Mouse (Mus musculus) lung, postnatal 0 days (tissue): ENCODE data around the gene Tmem191c. TPM values are rescaled to one million over a fixed set of nuclear protein-coding genes. Genes with fewer than 3 reads are reported as not detected.

ENCODE experiments used
- ATAC-seq: fragments of 200-750 bp; cut with Nextera tagmentation; 2 replicates; pipeline ENCODE4 v1.8.0; 2017; ENCODE audit warnings: moderate library complexity
- DNase-seq: peaks from one replicate; pipeline ENCODE4 v3.0.0-alpha.2; 2016; ENCODE audit warnings: low spot score
- H3K27ac ChIP-seq: fragments of 300-500 bp; sonication (generic); 2 replicates; pipeline ENCODE4 v1.5.1; 2014; ENCODE audit warnings: antibody characterized with exemption, mild to moderate bottlenecking, low read length, mixed read lengths
- H3K27me3 ChIP-seq: fragments of 300-500 bp; sonication (generic); replicated peaks from 2 replicates; pipeline ENCODE4 v1.6.1; 2014; ENCODE audit warnings: low read length, mixed read lengths; ENCODE audit not compliant: insufficient read depth
- H3K36me3 ChIP-seq: fragments of 300-500 bp; sonication (generic); 2 replicates; pipeline ENCODE4 v1.6.1; 2014; ENCODE audit warnings: low read length, mixed read lengths; ENCODE audit not compliant: insufficient read depth
- H3K4me1 ChIP-seq: fragments of 300-500 bp; sonication (generic); 2 replicates; pipeline ENCODE4 v1.6.1; 2014; ENCODE audit warnings: antibody characterized with exemption, low read depth, low read length, mixed read lengths; ENCODE audit not compliant: insufficient read depth
- H3K4me2 ChIP-seq: fragments of 300-500 bp; sonication (generic); replicated peaks from 2 replicates; pipeline ENCODE4 v1.6.1; 2014; ENCODE audit warnings: low read depth, mild to moderate bottlenecking, low read length, moderate library complexity, mixed read lengths
- H3K4me3 ChIP-seq: fragments of 300-500 bp; sonication (generic); 2 replicates; pipeline ENCODE4 v1.5.1; 2014; ENCODE audit warnings: low read depth, low read length
- H3K9ac ChIP-seq: fragments of 300-500 bp; sonication (generic); replicated peaks from 2 replicates; pipeline ENCODE4 v1.6.1; 2014; ENCODE audit warnings: low read depth, mild to moderate bottlenecking
- H3K9me3 ChIP-seq: fragments of 300-500 bp; sonication (generic); 2 replicates; pipeline ENCODE4 v1.6.1; 2016; ENCODE audit warnings: low read length, mixed read lengths
- CTCF ChIP-seq: IDR thresholded peaks from 2 replicates; pipeline ENCODE4 v1.5.1; 2016; ENCODE audit warnings: antibody characterized with exemption, mild to moderate bottlenecking
- EP300 ChIP-seq: IDR thresholded peaks from 2 replicates; pipeline ENCODE4 v1.6.1; 2016; ENCODE audit warnings: antibody characterized with exemption, mild to moderate bottlenecking, control low read depth
- WGBS: fragments of 180-500 bp; shearing (Covaris S2); extraction: QIAGEN DNeasy Blood & Tissue Kit; methylation state at CpG from one replicate; pipeline ENCODE4 v1.1.7; 2014; 5-methylcytosine and 5-hydroxymethylcytosine counted together
- polyA plus RNA-seq: library from polyadenylated mRNA; unstranded; fragments of >200 nt; fragmentation: Nextera tagmentation; extraction: Ambion mirVana; gene quantifications from 2 replicates; pipeline ENCODE4 v1.2.1, GENCODE M21; 2015

The Tmem191c gene
- polyA plus RNA-seq, 1 experiment from 2014 or later = 7.7 TPM

- no peaks in the 10 kb centered on the region for H3K9me3 ChIP-seq
- DNase-seq (no peak), ATAC-seq (no peak)
- H3K9ac ChIP-seq = no peak overlapping the region
- H3K36me3 ChIP-seq = 0 out of 2 replicates have a peak, but pooled peaks cover 7% of the 10 kb centered on the region
- peaks cover 5% of the 10 kb centered on the region; the same call in 1 of the 2 replicates for H3K4me1 ChIP-seq
- no peak overlapping the region for H3K4me3 ChIP-seq
- WGBS = 84% methylated on average over 9 of the region's 9 CpGs
- TF ChIP-seq CTCF = peak; percentile 31
- TF ChIP-seq EP300 = no peak
- H3K27ac ChIP-seq = no peak overlapping the region
- H3K4me2 ChIP-seq = no peak overlapping the region
- no peaks in the 10 kb centered on the region for H3K27me3 ChIP-seq
Observed at GRCm38 (mm10) chr16:17257359-17257821, 18.5 kb upstream of the Tmem191c start.

- Histone ChIP-seq H3K4me2 (no peak overlapping the region), H3K4me1 (peaks cover 3% of the 10 kb centered on the region; the same call in 1 of the 2 replicates), H3K4me3 (no peak overlapping the region), H3K9ac (no peak overlapping the region), H3K9me3 (no peaks in the 10 kb centered on the region), H3K27ac (no peak overlapping the region), H3K36me3 (0 out of 2 replicates have a peak, but pooled peaks cover 7% of the 10 kb centered on the region), H3K27me3 (no peaks in the 10 kb centered on the region)
- WGBS = 94% methylated on average over 12 of the region's 12 CpGs
- no peak for DNase-seq
- ATAC-seq = no peak
- TF ChIP-seq EP300 (no peak), CTCF (no peak)
Observed at GRCm38 (mm10) chr16:17258917-17259316, 17.0 kb upstream of the Tmem191c start.

GRCm38 (mm10) chr16:17261341-17261740 lies 14.5 kb upstream of the Tmem191c start:
- H3K4me3 ChIP-seq = no peak overlapping the region
- no peak overlapping the region for H3K4me2 ChIP-seq
- H3K4me1 ChIP-seq = no peaks in the 10 kb centered on the region
- DNase-seq = no peak
- no peak for ATAC-seq
- no peak overlapping the region for H3K9ac ChIP-seq
- H3K9me3 ChIP-seq = no peaks in the 10 kb centered on the region
- 88% methylated on average over 1 of the region's 1 CpGs for WGBS
- H3K27ac ChIP-seq = no peak overlapping the region
- 0 out of 2 replicates have a peak, but pooled peaks cover 7% of the 10 kb centered on the region for H3K36me3 ChIP-seq
- TF ChIP-seq CTCF (no peak), EP300 (no peak)
- H3K27me3 ChIP-seq = no peaks in the 10 kb centered on the region

GRCm38 (mm10) chr16:17266113-17266512 lies 9.8 kb upstream of the Tmem191c start:
- no peak for DNase-seq
- Histone ChIP-seq H3K4me1 (no peaks in the 10 kb centered on the region), H3K4me2 (no peak overlapping the region), H3K36me3 (no peaks in the 10 kb centered on the region), H3K27me3 (no peaks in the 10 kb centered on the region), H3K9me3 (0 out of 2 replicates have a peak, but pooled peaks cover 2% of the 10 kb centered on the region), H3K27ac (no peak overlapping the region), H3K4me3 (no peak overlapping the region), H3K9ac (no peak overlapping the region)
- WGBS = 78% methylated on average over 3 of the region's 3 CpGs
- TF ChIP-seq EP300 = no peak
- TF ChIP-seq CTCF = no peak
- no peak for ATAC-seq

- Histone ChIP-seq H3K27ac (no peak overlapping the region), H3K9me3 (0 out of 2 replicates have a peak, but pooled peaks cover 2% of the 10 kb centered on the region), H3K4me1 (no peaks in the 10 kb centered on the region), H3K4me2 (no peak overlapping the region), H3K9ac (no peak overlapping the region), H3K27me3 (no peaks in the 10 kb centered on the region), H3K4me3 (no peak overlapping the region), H3K36me3 (no peaks in the 10 kb centered on the region)
- TF ChIP-seq EP300 (no peak), CTCF (no peak)
- DNase-seq (no peak), ATAC-seq (no peak)
- WGBS = 32% methylated on average over 5 of the region's 5 CpGs
Observed at GRCm38 (mm10) chr16:17267937-17268336, 7.9 kb upstream of the Tmem191c start.

GRCm38 (mm10) chr16:17269872-17270271 lies 6.0 kb upstream of the Tmem191c start:
- no peaks in the 10 kb centered on the region for H3K36me3 ChIP-seq
- H3K27ac ChIP-seq = no peak overlapping the region
- no peak overlapping the region for H3K4me2 ChIP-seq
- H3K4me1 ChIP-seq = no peaks in the 10 kb centered on the region
- TF ChIP-seq EP300 = no peak
- no peak for TF ChIP-seq CTCF
- no peak for ATAC-seq
- no peaks in the 10 kb centered on the region for H3K27me3 ChIP-seq
- no peak overlapping the region for H3K4me3 ChIP-seq
- H3K9me3 ChIP-seq = 0 out of 2 replicates have a peak, but pooled peaks cover 2% of the 10 kb centered on the region
- no peak overlapping the region for H3K9ac ChIP-seq
- WGBS = 95% methylated on average over 5 of the region's 5 CpGs
- no peak for DNase-seq

- no peak overlapping the region for H3K4me2 ChIP-seq
- WGBS = 75% methylated on average over 4 of the region's 4 CpGs
- H3K27me3 ChIP-seq = no peaks in the 10 kb centered on the region
- H3K9me3 ChIP-seq = 0 out of 2 replicates have a peak, but pooled peaks cover 2% of the 10 kb centered on the region
- TF ChIP-seq CTCF (peak; percentile 70), EP300 (no peak)
- no peak overlapping the region for H3K9ac ChIP-seq
- no peak overlapping the region for H3K4me3 ChIP-seq
- H3K36me3 ChIP-seq = no peaks in the 10 kb centered on the region
- ATAC-seq = no peak
- DNase-seq = no peak
- H3K4me1 ChIP-seq = no peaks in the 10 kb centered on the region
- H3K27ac ChIP-seq = no peak overlapping the region
Observed at GRCm38 (mm10) chr16:17271124-17271523, 4.8 kb upstream of the Tmem191c start.
